Mouse (Mus musculus) leukemia stem cell, adult 10-12 weeks (primary cell): ENCODE results near the gene Unc13a. TPM values are rescaled to one million over a fixed set of nuclear protein-coding genes. Genes with fewer than 3 reads are reported as not detected.

ENCODE experiments used
- polyA plus RNA-seq: library from polyadenylated mRNA; stranded (reverse); fragments of >175 nt; gene quantifications from 2 replicates; pipeline ENCODE4 v1.2.3, GENCODE M21; 2012; ENCODE audit warnings: low replicate concordance

Unc13a gene
- polyA plus RNA-seq, result 0.10 and 0.25 TPM in 2 replicates

DNA sequence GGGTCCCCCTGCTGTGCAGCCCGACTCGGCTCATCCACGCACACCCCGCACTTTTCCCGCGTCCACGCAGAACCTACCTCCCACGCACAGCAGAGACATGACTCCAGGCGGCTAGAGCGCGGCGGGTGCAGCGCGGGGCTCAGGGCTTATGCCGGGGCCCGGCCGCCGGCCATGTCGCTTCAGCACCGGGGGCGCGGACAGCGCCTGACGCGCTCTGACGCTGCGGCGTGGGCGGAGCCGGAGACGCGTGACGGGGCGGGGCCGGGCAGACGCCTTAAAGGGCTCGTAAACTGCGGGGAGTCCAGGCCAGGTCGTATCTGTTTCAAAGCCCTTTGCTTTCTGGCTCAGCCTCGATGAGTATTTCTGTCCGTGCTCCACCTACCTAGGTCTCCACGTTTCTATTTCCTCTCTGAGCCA lies at the start of gene Unc13a:
Unc13a (minus strand) TSS at position 209 of the 417 bp plus-strand sequence.

DNA sequence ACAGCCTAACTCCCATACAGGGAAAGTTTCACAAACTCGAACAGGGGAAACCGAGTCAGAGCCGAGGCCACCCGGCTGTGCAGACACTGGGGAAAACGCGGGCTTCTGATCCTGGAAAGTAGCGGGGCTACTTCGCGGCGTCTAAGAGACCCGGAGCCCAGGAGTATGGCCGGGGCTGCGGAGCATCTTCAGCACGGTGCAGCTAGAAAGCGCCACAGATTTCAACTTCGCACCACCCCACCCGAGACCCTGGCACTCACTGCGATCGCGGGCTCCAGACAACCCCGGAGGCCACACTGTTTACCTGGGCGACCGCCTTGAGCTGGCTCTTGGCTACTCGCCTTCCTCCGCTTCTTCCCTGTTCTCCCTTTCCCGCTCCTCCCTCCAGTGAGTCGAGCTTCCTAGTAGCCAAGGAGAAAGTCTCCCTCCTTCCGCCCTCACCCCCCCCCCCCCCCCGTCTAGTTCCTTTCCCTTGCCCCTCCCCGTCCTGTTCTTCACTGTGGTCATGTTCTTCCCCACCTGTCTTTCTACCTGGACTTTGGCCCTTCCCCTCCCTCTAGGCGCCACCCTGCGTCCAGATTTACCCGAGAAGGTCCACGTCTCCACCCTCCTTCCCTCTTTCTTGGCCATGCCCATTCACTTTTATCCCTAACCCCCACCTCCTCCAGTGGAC lies 30.0 kb upstream of the Unc13a start, which contains the start of gene B3gnt3:
B3gnt3 (minus strand) TSS at position 376 of the 673 bp plus-strand sequence.

DNA sequence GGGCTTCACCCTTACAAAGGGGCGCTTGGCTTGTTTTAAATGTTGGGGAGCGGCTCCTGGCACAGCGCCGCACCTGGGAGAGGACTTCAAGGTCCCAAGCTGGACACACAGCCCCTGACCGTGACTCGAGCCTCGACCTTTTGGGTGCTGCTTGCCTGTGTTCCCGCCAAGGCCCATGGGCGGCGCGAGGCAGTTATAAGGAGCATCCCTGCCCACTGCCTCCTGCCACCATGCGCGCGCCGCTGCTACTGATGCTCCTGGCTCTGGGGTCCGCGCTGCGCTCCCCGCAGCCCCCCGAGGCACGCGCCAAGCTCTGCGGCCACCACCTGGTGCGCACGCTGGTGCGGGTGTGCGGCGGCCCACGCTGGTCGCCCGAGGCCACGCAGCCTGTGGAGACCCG lies 17.5 kb upstream of the Unc13a start, which contains the start of gene Insl3:
Insl3 (plus strand) TSS at position 187 of the 400 bp plus-strand sequence.

DNA sequence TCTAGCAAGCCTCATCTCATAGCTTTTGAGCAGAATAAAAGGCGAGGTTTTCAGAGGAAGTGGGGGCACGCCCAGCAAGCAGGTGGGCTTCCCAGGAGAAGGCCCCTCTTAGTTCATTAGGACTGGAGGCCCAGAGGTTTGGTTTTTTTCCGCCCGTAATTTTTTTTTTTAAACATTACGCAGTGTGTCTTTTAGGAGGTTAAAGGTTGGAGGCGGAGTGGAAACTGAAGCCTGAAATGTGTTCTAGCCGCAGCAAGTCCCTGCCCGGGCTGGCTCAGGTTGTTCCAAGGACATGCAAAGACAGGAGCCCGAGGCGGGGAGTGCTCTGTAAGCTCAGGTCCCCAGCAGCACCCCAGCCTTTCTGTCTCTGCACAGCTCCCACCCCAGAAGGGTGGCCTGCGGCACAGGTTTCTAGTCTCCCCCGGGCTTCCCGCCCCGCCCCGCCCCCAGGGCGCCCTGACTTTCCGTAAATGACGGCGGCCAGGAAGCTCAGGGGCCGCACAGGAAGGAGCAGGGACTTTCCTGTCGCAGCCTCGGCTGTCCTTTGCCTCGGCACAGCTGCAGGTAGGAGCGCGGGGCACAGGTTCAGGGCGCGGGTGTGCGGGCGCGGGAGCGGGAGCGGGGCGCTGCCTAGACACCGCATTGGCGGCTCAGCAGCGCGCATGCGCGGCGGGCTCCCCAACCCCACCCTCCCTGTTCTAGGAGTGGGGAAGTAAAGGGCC lies 4.6 kb upstream of the Unc13a start, which contains the start of gene Jak3:
Jak3 (plus strand) TSS at position 277 of the 722 bp plus-strand sequence.

DNA sequence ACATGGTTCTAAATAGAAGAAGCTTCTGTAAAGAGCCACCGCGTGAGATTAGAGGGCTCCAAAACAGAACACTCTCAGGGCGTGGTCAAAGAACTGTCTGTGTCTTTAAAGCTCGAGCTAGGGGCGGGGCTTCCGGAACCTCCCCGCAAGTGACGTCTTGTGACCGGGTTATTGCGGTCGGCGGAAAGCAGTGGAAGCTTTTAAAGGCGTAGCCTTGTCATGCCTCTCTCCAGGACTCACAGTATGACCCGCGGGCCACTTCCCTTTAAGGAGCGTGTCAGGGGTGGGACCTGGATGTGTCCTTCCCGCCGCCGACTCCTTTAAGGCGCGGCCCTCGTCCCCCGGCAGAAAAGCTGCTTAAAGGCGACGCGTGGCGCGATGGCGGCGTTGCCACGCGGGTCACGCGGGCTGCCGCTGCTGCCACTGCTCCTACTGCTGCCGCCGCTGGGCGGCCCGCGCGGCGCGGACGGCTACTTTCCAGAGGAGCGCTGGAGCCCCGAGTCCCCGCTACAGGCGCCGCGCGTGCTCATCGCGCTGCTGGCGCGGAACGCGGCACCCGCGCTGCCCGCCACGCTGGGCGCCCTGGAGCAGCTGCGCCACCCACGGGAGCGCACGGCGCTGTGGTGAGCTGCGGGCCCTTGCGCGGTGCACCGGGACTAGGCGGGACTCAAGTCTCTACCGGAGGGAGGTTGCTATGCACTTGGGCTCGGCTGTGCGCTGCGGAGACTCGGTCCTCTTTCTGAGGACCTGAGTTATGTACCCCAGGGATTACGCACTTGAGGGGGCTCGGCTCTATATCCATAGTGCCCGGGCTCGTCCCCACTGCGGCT lies 60.5 kb downstream of the Unc13a start, which contains the start of gene Colgalt1:
Colgalt1 (plus strand) TSS at position 177 of the 830 bp plus-strand sequence.

DNA sequence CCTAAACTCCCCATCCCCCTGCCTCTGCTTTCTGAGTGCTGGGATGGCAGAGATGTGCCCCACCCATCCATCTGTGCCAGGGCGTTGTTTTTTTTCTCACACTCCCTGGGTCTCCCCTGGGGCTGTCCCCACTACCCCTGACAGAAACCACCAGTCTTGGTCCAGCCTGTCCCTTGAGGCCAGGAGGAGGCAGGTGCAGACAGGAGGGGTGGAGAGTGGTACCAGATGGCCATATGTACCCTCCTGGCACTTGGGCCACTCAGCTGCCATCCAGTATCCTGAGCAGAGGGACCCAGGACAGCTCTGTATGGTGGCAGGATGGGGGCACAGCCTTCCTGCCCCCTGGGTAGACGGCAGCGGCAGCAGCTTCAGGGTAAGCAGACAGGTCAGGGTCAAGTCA lies 74.1 kb downstream of the Unc13a start, which contains the start of gene Fam129c:
Fam129c (plus strand) TSS at position 198 of the 400 bp plus-strand sequence.

DNA sequence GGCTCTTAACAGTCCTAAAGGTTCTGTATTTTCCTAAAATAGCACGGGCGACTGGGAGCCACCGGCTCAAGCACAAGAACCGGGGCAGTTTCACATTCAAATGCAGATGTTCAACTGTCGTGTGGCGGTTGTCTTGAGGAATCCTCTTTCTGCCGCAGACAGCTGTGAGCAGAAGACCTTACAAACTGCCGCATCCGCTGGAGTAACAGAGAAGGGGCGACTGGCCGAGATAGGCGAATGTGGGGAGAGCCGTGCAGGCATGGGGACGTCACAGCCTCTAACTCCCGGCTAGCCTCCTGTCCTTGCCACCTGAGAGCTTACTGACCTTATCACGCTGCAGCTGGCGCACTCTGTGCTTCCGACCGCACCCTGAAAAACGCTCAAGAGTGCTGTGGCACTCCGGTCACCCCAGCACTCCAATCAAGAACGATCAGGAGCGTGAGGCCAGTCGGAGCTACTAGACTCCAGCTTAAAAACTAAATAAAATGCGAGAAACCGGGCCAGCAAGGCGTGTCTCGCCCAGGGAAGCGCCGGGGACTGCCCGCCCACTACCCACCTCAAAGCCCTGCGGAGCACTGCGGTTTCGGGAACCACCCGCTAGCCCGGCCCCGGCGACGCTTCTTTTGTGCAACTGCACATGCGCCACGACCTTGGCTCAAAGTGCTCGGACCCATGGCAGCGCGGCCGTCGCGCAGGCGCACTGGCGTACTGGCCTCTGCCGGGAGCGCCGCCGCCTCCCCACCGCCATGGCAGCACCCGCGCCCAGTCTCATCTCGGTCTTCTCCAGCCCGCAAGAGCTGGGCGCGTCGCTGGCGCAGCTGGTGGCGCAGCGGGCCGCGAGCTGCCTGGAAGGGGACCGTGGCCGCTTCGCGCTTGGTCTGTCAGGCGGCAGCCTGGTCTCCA lies 79.8 kb downstream of the Unc13a start, which contains the start of gene Pgls:
Pgls (plus strand) TSS at position 706 of the 903 bp plus-strand sequence.

Other genes starting within 250 kb of the Unc13a start
- gene Abhd8, start 208.1 kb downstream of the Unc13a start, polyA plus RNA-seq, result 45.0 and 50.9 TPM in 2 replicates
- 165 and 189 TPM in 2 replicates for gene Mrpl34, start 206.8 kb downstream of the Unc13a start, polyA plus RNA-seq
- gene Dda1, start 202.6 kb downstream of the Unc13a start, polyA plus RNA-seq, result 368 and 785 TPM in 2 replicates
- gene Ano8, start 185.8 kb downstream of the Unc13a start, polyA plus RNA-seq, result 5.7 and 14.5 TPM in 2 replicates
- 55.7 and 59.9 TPM in 2 replicates for gene Gtpbp3, start 183.7 kb downstream of the Unc13a start, polyA plus RNA-seq
- gene Plvap, start 160.0 kb downstream of the Unc13a start, polyA plus RNA-seq, result 112 and 117 TPM in 2 replicates
- 0.37 TPM in 1 of 2 replicates, not detected in the other for gene Ccdc194, start 146.0 kb downstream of the Unc13a start, polyA plus RNA-seq
- 122 and 170 TPM in 2 replicates for gene Bst2, start 134.3 kb downstream of the Unc13a start, polyA plus RNA-seq
- gene Mvb12a, start 128.8 kb downstream of the Unc13a start, polyA plus RNA-seq, result 132 and 189 TPM in 2 replicates
- gene Tmem221, start 112.9 kb downstream of the Unc13a start, polyA plus RNA-seq, result 0.39 and 0.57 TPM in 2 replicates
- not detected in 2 replicates for gene Nxnl1, start 105.2 kb downstream of the Unc13a start, polyA plus RNA-seq
- 1.5 and 2.9 TPM in 2 replicates for gene Slc27a1, start 102.9 kb downstream of the Unc13a start, polyA plus RNA-seq
- 248 and 344 TPM in 2 replicates for gene Pgls, start 79.6 kb downstream of the Unc13a start, polyA plus RNA-seq
- 16.0 and 36.7 TPM in 2 replicates for gene Fam129c, start 74.1 kb downstream of the Unc13a start, polyA plus RNA-seq
- 42.1 and 64.1 TPM in 2 replicates for gene Colgalt1, start 60.8 kb downstream of the Unc13a start, polyA plus RNA-seq
- gene Jak3, start 4.5 kb upstream of the Unc13a start, polyA plus RNA-seq, result 47.1 and 71.7 TPM in 2 replicates
- gene Insl3, start 17.5 kb upstream of the Unc13a start, polyA plus RNA-seq, result 30.3 and 31.3 TPM in 2 replicates
- 2.1 and 3.0 TPM in 2 replicates for gene B3gnt3, start 30.0 kb upstream of the Unc13a start, polyA plus RNA-seq
- gene Fcho1, start 54.0 kb upstream of the Unc13a start, polyA plus RNA-seq, result 623 and 753 TPM in 2 replicates
- 0.20 and 0.48 TPM in 2 replicates for gene Zfp709, start 210.3 kb upstream of the Unc13a start, polyA plus RNA-seq
- gene Zfp882, start 236.9 kb upstream of the Unc13a start, polyA plus RNA-seq, result 0.09 and 0.49 TPM in 2 replicates
- gene Zfp617, start 236.9 kb upstream of the Unc13a start, polyA plus RNA-seq, result 0.25 and 2.2 TPM in 2 replicates